Mouse (Mus musculus) B cell, adult 2 months (primary cell): ENCODE measurements around the gene Olfr972.
"Not testable (repeated sequence)": the region's sequence is repeated elsewhere in the genome, so short reads cannot be mapped to it uniquely, and the experiment has no call there.

Source experiments
- DNase-seq, 2 experiments: peaks; one replicate each; pipeline ENCODE4 v3.0.0; 2022

The Olfr972 gene

DNA sequence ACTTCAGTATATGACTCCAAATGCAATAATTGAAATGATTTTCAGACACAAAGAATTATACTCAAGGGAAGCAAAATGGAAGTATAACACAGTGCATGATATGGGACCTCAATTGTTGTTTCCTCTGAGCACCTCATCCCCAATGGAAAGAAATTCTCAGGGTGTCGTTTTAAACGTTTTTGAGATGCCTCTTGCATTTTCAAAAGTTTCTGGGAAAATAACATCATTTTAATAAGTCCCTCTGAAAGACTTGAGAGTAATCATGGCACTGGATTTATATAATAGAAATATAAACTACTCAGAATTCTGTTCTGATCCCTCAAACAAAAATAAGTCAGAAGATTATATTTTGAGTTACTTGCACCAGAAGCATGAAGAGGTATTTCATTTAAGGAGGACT is at the start of gene Olfr972:
Olfr972 (plus strand) TSS at position 301 of the 400 bp plus-strand sequence.
- DNase-seq = no peak

DNA sequence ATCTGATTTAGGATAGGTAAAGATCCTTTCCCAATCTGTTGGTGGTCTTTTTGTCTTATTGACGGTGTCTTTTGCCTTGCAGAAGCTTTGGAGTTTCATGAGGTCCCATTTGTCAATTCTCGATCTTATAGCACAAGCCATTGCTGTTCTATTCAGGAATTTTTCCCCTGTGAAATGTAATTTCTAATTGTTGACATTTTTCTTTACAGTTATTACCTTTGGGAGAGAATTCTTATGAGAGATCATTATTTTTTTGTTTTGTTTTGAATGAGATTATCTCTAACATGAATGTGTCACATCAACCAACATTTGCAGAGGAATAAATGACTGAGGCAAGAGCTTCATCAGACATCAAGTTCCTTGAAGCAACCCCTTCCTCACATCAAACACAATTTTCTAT is 29.6 kb upstream of the Olfr972 start, which contains the start of gene Olfr971:
Olfr971 (plus strand) TSS at position 301 of the 400 bp plus-strand sequence.
- DNase-seq = not testable (repeated sequence)

DNA sequence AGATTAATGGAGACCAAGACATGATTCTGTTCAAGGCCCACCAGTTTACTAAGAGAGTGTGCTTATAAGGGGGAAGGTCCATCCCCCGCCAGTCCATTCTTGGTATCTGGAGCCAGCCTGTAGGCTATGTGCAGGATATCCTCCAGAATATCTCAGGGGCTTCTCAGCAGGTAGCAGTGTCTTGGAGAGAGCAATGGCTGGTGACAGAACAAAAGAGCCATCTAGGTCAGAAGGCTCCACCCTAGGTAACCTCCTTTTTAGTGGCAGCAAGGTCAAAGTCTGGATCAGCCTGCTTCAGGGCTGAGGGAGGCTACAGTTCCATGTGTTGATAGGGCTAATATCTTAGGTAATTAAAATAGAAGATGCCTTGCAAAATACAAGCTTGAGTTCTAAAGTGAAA is 5.8 kb downstream of the Olfr972 start:
- not testable (repeated sequence) for DNase-seq

DNA sequence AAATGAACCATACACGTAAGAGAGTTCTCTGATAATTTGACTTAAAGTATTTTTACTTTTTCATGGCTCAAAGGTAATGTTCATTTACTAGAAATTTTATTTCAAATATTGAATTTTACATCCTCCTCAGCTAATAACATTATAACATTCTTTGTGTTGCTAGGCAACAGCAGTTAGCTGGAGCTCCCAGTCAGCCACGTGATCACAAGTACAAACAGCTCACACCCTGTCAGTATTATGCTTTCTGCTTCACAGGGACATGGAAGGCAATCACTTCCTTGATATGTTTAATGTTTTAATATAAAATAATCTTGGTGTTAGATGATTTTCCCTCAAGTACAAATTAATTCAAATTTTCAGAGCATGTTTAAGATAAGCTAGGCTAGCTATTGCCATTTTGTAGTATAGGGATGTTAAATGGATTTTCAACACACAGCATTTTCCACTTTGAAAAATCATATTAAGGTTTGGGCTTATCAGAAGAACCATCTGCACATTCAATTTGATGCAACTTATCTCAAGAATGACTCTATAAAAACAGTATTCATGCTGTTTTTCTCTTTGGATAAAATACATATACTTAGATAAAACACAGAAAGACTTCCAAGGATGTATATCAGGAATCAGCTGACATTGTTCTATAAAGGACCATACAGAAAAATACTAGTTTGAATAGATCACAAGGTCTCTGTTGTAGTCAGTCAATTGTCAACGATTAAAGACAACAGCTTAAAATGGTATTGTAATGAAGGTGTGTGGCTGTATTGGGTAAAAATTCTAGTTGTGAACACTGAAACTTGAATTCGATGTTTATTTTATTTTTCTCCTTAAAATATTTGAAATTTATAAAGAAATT is 11.5 kb downstream of the Olfr972 start:
- DNase-seq = not testable (repeated sequence)

DNA sequence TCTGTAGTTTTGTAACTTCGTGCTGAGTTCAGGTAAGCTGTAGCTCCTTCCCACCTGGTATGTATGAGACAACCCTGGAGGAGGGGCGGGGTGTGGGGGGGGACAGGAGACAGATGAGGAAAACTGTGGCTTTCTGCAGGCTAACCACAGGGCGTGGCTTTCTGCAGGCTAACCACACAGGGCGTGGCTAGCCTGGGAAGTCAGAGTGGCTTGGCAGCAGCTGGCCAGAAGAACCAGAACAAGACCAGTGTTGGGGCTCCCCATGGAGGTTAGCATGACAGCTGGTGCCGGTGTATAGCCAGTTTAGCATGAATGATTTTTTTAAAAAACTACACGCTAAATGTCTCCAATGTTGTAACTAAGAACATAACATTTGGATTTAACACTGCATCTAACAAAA is 38.9 kb downstream of the Olfr972 start:
- no peak for DNase-seq

DNA sequence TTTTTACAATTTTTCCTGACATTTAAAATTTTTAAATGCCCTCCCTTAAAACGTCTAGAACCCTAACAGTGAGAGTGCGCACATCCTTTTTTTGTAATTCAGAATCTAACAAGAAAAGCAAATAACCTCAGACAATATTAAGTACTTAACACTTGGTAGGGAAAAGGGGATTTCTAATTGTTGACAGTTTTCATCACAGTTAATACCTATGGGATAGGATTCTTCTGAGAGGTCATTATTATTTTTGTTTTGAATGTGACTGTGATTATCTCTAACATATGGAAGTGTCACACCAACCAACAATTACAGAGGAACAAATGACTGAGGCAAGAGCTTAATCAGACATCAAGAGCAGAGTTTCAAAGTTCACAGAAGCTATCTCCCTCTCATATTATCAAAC is 40.8 kb downstream of the Olfr972 start, which contains the start of gene Olfr229:
Olfr229 (plus strand) TSS at position 301 of the 400 bp plus-strand sequence.
- DNase-seq = no peak

DNA sequence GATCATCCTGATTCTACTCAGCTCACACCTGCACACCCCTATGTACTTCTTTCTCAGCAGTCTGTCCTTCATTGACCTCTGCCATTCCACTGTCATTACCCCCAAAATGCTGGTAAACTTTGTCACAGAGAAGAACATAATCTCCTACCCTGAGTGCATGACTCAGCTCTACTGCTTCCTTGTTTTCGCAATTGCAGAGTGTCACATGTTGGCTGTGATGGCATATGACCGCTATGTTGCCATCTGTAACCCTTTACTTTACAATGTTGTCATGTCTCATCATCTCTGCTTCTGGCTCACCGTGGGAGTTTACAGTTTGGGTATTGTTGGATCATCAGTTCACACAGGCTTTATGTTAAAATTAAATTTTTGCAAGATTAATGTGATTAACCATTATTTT is 43.7 kb downstream of the Olfr972 start:
- no peak for DNase-seq
